Mouse (Mus musculus): ENCODE results near the gene Olfr959.

The Olfr959 gene

GRCm38 (mm10) chr9:39575469-39575868 is at the start of gene Olfr959:
Gene Olfr959 (minus strand): TSS chr9:39575569.
- no peak for DNase-seq

DNA sequence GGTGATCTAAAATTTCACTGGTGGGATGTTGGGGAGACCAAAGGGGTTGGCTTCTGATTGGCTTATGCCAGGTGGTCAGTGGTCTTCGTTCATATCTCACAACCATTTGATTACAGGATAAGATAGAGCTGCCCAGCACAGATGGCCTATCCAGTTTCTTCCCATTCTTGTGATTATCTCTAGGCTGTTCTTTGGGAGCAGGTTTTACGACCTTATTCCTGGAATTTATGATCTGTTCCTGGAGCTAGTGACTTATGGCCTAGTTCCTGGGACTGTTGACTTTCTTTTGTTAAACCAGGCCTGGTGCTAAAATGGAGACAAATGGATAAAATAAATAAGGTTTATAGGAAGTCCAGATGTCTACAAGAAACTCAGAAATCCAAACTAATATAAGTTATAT is 49.3 kb upstream of the Olfr959 start:
- DNase-seq = no peak

DNA sequence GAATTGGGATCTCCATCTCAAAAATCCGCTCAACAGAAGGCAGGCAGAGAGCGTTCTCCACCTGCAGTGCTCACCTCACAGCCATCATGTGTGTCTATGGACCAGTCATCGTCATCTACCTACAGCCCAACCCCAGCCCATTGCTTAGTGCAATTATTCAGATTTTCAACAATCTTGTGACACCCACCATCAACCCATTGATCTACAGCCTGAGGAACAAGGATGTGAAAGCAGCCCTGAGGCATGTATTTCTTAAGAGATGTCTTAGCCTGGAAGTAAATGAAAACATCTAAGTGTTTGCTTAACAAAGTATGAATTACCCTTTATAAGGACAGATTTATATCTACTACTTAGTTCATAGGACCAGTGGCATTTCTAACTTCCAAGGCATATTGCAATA is 48.4 kb upstream of the Olfr959 start:
- no peak for DNase-seq

GRCm38 (mm10) chr9:39621073-39621472 is 45.7 kb upstream of the Olfr959 start, which contains the start of gene Olfr960:
Gene Olfr960 (plus strand): TSS chr9:39621373.
- no peak for DNase-seq

DNA sequence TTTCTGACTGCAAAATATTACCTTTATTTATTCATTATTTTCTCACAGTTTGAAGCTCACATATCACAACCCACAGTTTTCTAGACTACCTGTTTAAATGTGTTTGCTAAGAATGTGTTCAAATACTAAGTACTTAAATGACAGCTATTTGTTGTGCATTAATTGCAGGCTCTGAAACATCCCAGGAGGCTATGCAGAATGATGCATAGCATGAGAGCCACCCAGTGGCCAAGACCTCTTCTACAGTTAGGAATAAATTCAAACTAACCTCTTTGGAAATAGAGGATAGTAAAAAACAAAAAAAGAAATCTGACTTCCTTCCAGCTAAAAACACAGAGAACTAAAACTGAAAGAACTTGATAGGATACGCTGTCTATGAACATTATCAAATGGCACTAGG is 36.6 kb upstream of the Olfr959 start:
- peak; percentile 58 for DNase-seq

GRCm38 (mm10) chr9:39610355-39610754 is 35.0 kb upstream of the Olfr959 start, which contains the start of gene Olfr148:
Gene Olfr148 (plus strand): TSS chr9:39610655.
- no peak for DNase-seq

DNA sequence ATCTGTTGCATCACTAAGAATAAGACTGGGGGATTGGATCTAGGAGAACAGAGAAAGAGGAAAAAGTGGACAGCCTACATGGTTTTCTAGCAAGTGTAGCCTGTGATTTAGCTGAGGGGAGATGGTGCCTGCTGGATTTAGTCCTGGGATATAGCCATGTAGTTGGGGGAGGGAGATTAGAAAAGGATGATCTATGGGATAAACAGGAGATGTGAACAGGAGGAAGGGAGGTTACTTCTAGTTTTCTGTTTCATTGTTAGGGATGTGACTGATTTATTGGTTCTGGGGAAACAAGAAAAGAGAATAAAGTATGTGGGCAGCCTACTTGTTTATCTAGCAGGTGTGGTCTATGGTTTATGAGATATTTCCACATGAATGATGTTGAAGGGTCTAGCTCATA is 33.1 kb upstream of the Olfr959 start:
- no peak for DNase-seq

- DNase-seq = peak; percentile 76
Measured at GRCm38 (mm10) chr9:39603999-39604453, 28.7 kb upstream of the Olfr959 start, which contains the start of gene AW551984. Gene AW551984 (minus strand): TSS chr9:39604403.

- peak; percentile 72 for DNase-seq
Measured at GRCm38 (mm10) chr9:39603333-39603845, 28.0 kb upstream of the Olfr959 start.

DNA sequence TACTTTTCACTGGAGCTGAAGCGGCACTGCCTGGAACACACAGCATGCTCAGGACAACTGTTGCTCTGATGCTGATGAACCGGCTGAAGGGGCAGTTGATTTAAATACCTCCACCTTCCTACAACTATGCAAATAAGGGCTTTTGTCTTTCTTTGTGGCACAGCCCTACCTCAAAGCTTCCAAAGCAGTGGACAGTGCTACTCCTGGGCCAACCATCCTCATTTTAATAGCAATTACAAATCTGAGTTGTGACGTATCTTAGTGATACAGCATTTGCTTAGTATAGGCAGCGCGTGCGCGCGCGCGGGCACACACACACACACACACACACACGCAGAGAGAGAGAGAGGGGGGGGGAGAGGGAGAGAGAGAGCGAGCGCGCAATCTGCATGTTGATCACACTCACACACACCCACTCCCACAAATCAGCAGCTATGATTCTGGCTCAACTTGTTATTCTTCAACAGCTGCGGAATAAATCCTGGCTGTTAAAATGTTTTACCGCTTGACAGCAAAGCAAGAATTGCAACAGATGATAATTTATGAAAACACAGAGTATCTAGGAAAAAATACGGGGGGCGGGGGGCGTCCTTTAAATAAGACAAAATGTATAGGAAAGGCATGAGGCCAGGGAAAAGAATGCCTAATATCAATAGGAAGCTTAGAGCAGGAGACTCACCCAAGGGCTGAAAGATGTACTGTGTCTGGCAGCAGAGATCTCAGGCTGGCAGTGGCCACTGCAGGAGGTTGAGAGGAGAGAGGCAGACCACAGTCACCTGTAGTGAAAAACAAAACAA is 27.4 kb upstream of the Olfr959 start:
- peak; percentile 64 for DNase-seq

DNA sequence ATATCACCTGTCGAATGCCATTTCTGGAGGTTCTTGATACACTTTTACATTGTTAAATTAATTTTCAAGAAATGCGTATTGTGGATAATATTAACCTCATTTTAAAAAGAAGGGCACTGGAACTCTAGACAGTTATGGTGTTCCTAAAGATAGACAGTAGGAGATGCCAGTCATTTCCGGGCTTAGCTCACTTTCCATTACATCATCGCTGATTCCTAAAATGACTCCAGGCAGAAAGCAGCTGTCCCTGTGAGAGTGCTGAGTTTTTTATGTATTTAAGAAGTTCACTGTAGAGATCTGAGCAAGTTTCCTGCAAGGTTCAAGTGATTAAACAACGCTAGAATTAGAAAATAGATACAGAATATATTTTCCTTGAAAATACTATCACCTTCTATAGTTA is 1.7 kb upstream of the Olfr959 start:
- no peak for DNase-seq

DNA sequence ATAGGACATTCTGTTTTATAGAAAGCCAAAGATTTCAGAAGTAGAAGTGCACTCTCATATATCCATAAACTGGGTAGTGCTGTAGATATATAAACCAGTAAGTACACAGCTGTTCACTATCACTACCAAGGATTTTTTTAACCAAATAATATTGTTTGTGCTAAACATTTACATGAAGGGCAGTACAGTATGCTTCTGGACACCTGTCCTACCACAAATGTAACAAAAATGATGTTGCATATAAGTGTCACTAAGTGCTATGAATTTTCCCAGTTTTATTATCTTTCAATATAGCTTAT is 17.1 kb downstream of the Olfr959 start:
- no peak for DNase-seq

- peak; percentile 49 for DNase-seq
Measured at GRCm38 (mm10) chr9:39557529-39558348, 17.6 kb downstream of the Olfr959 start.

- DNase-seq = no peak
Measured at GRCm38 (mm10) chr9:39553946-39554345, 21.4 kb downstream of the Olfr959 start, which contains the start of gene Olfr958. Gene Olfr958 (minus strand): TSS chr9:39554054.

DNA sequence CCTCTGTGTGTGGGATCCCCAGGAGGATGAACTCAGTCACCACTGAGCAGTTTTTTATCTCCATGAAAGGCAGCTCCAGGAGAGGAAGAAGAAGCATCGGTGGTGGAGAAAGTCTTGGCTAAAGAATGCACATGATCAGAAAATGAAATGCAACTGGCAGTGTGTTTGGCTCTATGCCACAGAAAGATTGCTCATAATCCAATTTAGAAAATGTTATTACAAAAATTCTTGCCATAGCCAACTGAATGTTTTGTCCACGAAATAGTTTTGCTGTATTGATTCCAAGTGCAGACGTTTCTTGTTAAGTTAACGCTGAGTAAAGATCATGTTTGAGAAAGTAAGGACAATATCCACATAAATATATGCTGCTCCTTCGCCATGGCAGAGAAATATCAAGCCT is 24.6 kb downstream of the Olfr959 start:
- DNase-seq = no peak

GRCm38 (mm10) chr9:39523616-39524285 is 51.6 kb downstream of the Olfr959 start:
- no peak for DNase-seq

All from embryo, embryonic 11 days (tissue).